Mouse (Mus musculus): ENCODE data around the gene Rbpms2.
"Not testable (repeated sequence)": the region's sequence is repeated elsewhere in the genome, so short reads cannot be mapped to it uniquely, and the experiment has no call there.

The Rbpms2 gene

GRCm38 (mm10) chr9:65657218-65657617 is 27.8 kb downstream of the Rbpms2 start:
- no peak for DNase-seq

DNA sequence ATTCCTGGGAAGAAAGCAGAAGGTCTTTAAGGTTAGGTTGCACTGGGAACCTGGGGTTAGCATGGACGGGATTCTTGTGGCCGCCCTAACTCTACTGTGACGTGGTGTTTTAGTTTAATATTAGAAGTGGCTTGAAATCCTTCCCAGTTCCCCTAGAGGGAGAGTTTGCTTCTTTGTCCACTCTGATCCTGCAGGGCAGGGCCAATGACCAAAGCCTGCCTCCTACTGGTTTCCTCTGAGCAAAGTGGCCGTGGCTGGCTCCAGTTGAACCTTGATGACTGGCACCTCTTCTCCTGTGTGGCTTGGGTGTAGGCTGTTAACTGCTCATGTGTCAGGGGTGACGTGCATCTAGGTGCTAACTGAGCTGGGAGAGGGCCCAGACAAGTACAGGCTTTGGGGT is 31.6 kb downstream of the Rbpms2 start:
- no peak for DNase-seq

DNA sequence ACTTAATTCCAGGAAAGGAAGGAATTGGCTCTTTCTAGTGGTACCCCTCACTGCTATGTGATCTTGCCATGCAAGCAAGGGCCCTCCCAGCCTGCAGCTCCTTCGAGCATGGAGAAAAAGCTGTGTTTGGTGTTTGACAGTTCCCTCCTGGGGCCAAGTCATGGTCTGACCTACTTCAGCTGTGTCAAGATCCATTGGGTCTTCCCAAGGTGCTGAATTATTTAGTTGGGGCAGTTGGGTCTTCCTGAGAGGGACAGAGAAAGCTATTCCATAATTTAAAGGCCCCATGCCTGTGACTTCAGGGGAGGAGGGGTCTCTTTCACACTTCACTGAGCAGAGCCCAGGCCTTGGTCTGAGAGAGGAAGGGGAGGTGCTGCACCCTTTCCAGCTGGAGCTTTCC is 32.0 kb downstream of the Rbpms2 start:
- no peak for DNase-seq

DNA sequence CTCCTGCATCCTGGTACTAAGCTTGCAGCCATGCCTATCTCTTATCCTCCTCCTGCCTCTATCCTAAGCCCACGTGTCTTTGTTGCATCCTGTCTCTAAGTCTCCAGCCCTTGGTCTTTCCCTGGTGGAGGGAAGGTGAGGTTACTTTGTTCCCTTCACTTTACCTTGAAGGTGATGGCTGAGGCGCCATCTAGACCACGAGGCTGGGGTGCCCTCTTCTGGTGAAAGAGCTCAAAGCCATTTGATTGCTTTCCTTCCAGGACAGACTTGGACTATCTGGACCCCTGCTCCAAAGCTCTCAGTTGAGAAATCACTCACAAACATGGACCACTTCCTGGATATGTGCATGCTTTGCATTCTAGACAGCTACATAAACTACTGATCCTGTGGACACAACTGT is 34.7 kb downstream of the Rbpms2 start:
- DNase-seq = peak; percentile 66

GRCm38 (mm10) chr9:65666042-65666441 is 36.6 kb downstream of the Rbpms2 start:
- peak; percentile 68 for DNase-seq

- no peak for DNase-seq
Observed at GRCm38 (mm10) chr9:65667701-65668100, 38.3 kb downstream of the Rbpms2 start, which contains the start of gene Oaz2. TSS of gene Oaz2 (plus strand) at chr9:65668001.

DNA sequence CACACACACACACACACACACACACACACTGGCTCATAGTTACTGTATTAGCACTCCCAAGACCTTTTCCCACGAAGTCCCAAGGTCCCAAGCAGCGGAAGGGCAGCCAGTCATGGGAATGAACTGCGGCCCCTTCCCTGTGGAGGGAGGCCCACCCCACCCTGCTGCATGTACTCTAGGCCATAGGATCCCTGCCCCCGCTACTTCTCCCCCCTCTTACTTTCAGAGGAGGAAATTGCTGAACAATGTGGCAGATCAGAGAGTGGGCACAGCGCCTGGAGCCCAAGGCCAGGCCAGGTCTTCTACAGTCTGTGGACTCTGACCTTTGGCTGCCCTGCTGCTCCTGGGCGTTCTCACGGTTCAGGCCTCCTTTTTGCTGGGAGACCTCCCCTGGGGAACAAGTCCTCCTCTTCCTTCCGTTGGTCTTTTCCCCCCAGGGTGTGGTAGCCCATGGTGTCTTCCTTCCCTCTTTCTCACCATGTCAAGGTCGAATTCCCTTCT is 42.0 kb downstream of the Rbpms2 start:
- DNase-seq = no peak

DNA sequence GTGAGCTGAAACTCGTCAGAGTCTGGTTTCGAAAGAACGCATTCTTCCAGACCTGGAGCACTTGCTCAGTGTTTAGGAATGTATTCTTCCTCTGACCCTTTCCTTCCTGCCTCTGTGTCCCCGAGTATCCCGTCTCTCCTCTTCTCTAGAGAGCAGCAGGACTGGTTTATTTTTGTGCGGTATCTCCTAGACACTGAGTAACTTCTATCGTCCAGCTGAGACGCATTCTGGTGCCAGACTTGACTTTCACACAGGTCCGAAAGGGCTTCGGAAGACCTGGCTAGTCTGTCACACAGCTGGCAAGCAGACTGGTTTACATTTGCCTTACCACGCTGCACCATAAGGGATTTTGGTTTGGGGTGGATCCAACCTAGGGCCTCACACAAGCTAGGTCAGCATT is 43.5 kb downstream of the Rbpms2 start:
- DNase-seq = no peak

DNA sequence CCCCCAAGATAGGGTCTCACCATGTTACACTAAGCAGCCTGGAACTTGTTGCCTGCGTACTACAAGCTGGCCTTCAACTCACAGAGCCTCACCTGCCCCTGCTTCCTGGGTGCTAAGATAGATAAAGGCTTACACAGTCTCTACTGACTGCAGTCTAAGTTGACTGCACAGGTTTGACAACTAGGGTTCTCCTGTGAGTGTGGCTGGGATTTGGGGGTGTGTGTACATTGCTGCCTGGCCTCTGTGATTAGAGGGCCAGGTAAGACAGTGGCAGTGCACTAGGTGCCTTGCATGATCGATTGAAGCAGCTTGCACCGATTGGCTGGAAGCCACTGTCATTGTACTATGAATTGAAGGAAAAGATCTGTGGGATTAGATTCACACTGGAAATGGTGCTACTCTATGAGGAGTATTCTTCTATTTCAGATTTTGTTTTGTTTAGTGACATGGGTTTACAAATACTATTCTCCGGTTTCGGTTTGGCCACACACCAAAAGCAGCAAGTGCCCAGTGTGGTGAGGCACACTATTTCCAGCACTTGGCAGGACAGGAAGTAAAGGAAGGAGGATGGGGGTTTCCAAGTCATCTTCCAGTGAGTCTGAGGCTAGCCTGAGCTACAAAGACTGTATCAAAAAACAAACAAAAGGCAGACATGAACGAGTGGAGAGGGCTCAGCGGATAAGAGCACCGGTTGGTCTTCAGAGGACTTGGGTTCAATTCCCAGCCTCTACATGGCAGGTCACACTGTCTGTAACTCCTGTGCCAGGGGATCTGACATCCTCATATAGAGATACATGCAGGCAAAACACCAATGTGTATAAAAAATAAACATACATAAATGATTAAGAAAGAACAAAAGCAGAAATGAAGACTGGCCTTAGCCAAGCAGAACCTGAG is 46.3 kb downstream of the Rbpms2 start:
- DNase-seq = no peak

GRCm38 (mm10) chr9:65676358-65677118 is 47.1 kb downstream of the Rbpms2 start:
- peak; percentile 97 for DNase-seq

GRCm38 (mm10) chr9:65677119-65677462 is 47.6 kb downstream of the Rbpms2 start:
- no peak for DNase-seq

- DNase-seq = peak; percentile 40
Observed at GRCm38 (mm10) chr9:65679181-65679761, 49.8 kb downstream of the Rbpms2 start.

GRCm38 (mm10) chr9:65680938-65681633 is 51.6 kb downstream of the Rbpms2 start:
- no peak for DNase-seq

DNA sequence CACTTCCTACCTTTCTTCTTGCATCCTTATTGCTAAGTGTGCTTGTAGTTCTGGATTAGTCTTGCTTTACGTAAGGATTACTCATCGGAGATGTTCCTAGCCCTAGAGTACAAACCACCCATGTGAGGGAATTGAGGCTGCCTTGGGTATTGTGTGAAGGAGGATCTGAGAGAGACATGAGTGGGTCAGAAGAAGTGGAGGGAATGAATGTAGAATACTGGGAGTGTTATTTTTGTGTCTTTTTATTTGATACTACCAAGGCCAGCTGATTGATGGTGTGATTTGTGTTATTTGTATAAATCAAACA is 52.1 kb downstream of the Rbpms2 start:
- no peak for DNase-seq

GRCm38 (mm10) chr9:65682183-65682582 is 52.7 kb downstream of the Rbpms2 start:
- DNase-seq = no peak

- DNase-seq = no peak
Observed at GRCm38 (mm10) chr9:65682994-65683393, 53.5 kb downstream of the Rbpms2 start.

- no peak for DNase-seq
Observed at GRCm38 (mm10) chr9:65684704-65685103, 55.3 kb downstream of the Rbpms2 start.

- not testable (repeated sequence) for DNase-seq
Observed at GRCm38 (mm10) chr9:65689869-65690268, 60.4 kb downstream of the Rbpms2 start.

- no peak for DNase-seq
Observed at GRCm38 (mm10) chr9:65692466-65692865, 63.0 kb downstream of the Rbpms2 start.

DNA sequence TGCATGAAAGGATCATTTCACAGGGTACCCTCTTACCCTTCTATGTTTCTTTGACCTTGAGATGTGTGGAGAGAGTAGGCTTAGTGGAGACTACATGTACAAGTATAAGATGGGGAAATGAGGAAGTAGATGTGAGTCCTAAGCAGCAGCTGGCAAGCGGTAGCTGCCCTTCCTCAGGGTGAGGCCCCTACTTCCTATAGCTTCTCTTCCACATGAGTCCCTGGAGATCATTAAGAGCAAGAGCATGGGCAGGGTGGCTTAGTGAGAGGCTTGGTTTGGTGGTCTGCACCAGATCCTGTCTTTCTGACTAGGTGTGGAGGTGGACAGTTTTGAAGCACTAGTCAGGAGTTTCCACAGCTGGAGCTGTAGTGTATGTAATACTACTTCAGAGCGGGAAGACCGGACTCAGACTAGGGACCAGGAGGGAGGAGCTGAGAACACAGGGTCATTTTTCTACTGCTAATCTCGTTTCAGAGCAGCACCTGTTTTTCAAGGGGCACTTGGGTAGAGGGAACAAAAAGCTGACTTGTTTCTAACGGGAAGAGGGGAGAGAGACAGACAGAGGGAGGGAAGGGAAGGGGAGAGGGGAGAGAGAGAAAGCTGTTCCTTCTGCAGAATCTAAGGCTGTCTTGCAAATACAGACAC is 63.6 kb downstream of the Rbpms2 start:
- no peak for DNase-seq

DNA sequence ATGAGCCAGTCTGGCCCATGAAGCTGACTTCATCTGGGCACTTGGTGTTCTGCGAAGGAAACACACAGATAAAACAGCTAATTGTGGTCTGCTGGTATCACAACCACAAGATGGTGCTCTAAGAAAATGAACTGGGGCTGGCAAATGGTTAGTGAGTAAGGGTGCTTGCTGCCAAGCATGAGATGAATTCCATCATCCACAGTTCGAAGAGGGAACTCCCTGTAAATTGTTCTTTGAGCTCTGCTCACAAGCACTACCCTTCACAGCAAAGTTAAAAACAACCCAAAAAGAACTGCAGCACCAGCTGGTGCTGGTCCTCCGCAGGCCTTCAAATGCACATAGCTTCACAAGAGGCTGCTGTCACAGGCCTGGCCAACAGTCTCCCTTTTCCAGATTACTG is 66.2 kb downstream of the Rbpms2 start:
- no peak for DNase-seq

DNA sequence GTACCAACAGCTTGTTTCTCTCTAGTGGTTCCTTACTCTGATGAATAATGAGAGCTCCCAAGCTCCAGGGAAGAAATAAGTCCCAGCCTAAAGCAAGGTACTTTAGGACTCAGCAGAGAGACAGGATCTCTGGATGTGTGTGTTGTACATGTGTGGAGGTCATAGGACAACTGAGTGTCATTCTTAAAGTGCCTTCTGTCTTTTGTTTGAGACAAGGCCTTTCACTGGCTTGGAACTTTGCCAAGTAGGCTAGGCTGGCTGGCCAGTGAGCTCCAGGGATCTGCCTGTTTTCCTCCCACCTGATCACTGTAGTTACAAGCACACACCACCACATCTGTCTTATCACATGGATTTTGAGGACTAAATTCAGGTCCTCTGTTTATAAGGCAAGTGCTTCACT is 66.9 kb downstream of the Rbpms2 start:
- no peak for DNase-seq

DNA sequence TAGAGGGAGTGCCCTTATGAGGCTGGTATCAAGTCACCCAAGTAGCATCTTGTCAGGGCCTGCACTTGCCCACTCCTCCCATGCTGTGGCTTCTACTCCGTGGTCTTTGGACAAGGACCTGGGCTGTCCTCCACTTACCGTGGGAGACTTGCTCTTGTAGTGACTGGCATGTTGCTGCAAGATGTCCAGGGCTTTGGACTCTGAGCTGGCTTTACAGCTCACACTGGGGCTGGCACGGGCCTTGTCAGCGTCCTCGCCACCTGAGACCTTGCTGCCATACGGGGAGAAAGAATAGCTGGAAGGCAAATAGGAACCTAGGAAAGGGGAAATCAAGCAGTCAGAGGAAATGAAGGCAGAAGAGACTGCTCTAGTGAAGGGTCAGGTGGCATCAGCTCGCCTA is 67.9 kb downstream of the Rbpms2 start:
- DNase-seq = no peak

Data from right cerebral cortex, postnatal 14 days (tissue).